Mouse (Mus musculus): ENCODE measurements at regions not wholly inside any gene's neighbourhood (a gene's known extent, or its start where the extent isn't known, plus 50 kb on each side); places are given as distances from the start of the nearest gene placed in this dataset.

GRCm38 (mm10) chr17:68066204-68066603 lies 62.3 kb upstream of the Arhgap28 start:
- TF ChIP-seq POLR2A (IDR thresholded peaks at IDR 0.05; ENCODE audit: low read depth, low read length) = no peak
- TF ChIP-seq CTCF (IDR thresholded peaks at IDR 0.05; ENCODE audit: extremely low read depth, insufficient read depth, insufficient read length, insufficient replicate concordance) = no peak
